Mouse (Mus musculus) heart, embryonic 12.5 days (tissue): ENCODE measurements around the gene Pfn3. TPM values are rescaled to one million over a fixed set of nuclear protein-coding genes. Genes with fewer than 3 reads are reported as not detected.
A peak's percentile ranks its signal among the peaks of the same experiment; 100 is the strongest.

Source experiments
- ATAC-seq: fragments of 200-750 bp; cut with Nextera tagmentation; 2 replicates; pipeline ENCODE4 v1.8.0; 2017; ENCODE audit warnings: moderate TSS enrichment, moderate library complexity; ENCODE audit not compliant: insufficient number of reproducible peaks, low FRiP score
- H3K27ac ChIP-seq: fragments of 300-500 bp; sonication (generic); 2 replicates; pipeline ENCODE4 v1.5.1; 2016; ENCODE audit warnings: mild to moderate bottlenecking, moderate library complexity; ENCODE audit not compliant: poor library complexity, severe bottlenecking
- H3K27me3 ChIP-seq: fragments of 300-500 bp; sonication (generic); replicated peaks from 2 replicates; pipeline ENCODE4 v1.6.1; 2016; ENCODE audit warnings: mild to moderate bottlenecking, moderate library complexity
- H3K36me3 ChIP-seq: fragments of 300-500 bp; sonication (generic); 2 replicates; pipeline ENCODE4 v1.6.1; 2016; ENCODE audit warnings: mild to moderate bottlenecking, moderate library complexity
- H3K4me1 ChIP-seq: fragments of 300-500 bp; sonication (generic); replicated peaks from 2 replicates; pipeline ENCODE4 v1.6.1; 2016; ENCODE audit warnings: mild to moderate bottlenecking
- H3K4me2 ChIP-seq: fragments of 300-500 bp; sonication (generic); 2 replicates; pipeline ENCODE4 v1.6.1; 2016; ENCODE audit warnings: mild to moderate bottlenecking, moderate library complexity
- H3K4me3 ChIP-seq: fragments of 300-500 bp; sonication (generic); 2 replicates; pipeline ENCODE4 v1.5.1; 2016; ENCODE audit warnings: mild to moderate bottlenecking
- H3K9ac ChIP-seq: fragments of 300-500 bp; sonication (generic); 2 replicates; pipeline ENCODE4 v1.6.1; 2016; ENCODE audit warnings: mild to moderate bottlenecking, moderate library complexity
- H3K9me3 ChIP-seq: fragments of 300-500 bp; sonication (generic); replicated peaks from 2 replicates; pipeline ENCODE4 v1.6.1; 2016; ENCODE audit warnings: mild to moderate bottlenecking, moderate library complexity
- WGBS: fragments of 180-500 bp; shearing (Covaris S2); methylation state at CpG from one replicate; pipeline ENCODE4 v1.1.7; 2016; 5-methylcytosine and 5-hydroxymethylcytosine counted together
- polyA plus RNA-seq: library from polyadenylated mRNA; unstranded; fragments of >200 nt; fragmentation: Nextera tagmentation; extraction: Ambion mirVana; gene quantifications from 2 replicates; pipeline ENCODE4 v1.2.1, GENCODE M21; 2016

The Pfn3 gene
- polyA plus RNA-seq, result not detected in 2 replicates

GRCm38 (mm10) chr13:55414743-55415380, at the start of gene Pfn3:
Gene Pfn3, minus strand, starts transcription at chr13:55415232.
- Histone ChIP-seq H3K27me3 (peaks cover 79% of the 10 kb centered on the region), H3K4me3 (peak within 1 kb of the TSS; percentile 32), H3K9me3 (no peaks in the 10 kb centered on the region), H3K4me1 (peaks cover 7% of the 10 kb centered on the region), H3K9ac (peak within 1 kb of the TSS; percentile 34; the same call in 1 of the 2 replicates), H3K36me3 (no peaks in the 10 kb centered on the region), H3K27ac (no peak within 1 kb of the TSS), H3K4me2 (peak within 1 kb of the TSS; percentile 63)
- ATAC-seq, result no peak
- 13% methylated on average over 41 of the region's 41 CpGs for WGBS

GRCm38 (mm10) chr13:55464027-55464884, 49.2 kb upstream of the Pfn3 start, which contains the start of gene Prr7:
Gene Prr7, plus strand, starts transcription at chr13:55464267.
- Histone ChIP-seq H3K9ac (peak within 1 kb of the TSS; percentile 76), H3K36me3 (peaks cover 30% of the 10 kb centered on the region), H3K27ac (no peak within 1 kb of the TSS), H3K27me3 (peaks cover 52% of the 10 kb centered on the region), H3K4me3 (peak within 1 kb of the TSS; percentile 60), H3K4me1 (peaks cover 16% of the 10 kb centered on the region), H3K4me2 (peak within 1 kb of the TSS; percentile 90), H3K9me3 (no peaks in the 10 kb centered on the region)
- under 1% methylated on average over 73 of the region's 84 CpGs for WGBS
- peak; percentile 58 for ATAC-seq

GRCm38 (mm10) chr13:55463399-55464026, 48.5 kb upstream of the Pfn3 start:
- WGBS, result 19% methylated on average over 14 of the region's 14 CpGs
- ATAC-seq, result no peak
- peak overlapping the region; percentile 60 for H3K4me3 ChIP-seq
- H3K9me3 ChIP-seq, result no peaks in the 10 kb centered on the region
- peaks cover 38% of the 10 kb centered on the region for H3K36me3 ChIP-seq
- peak overlapping the region; percentile 90 for H3K4me2 ChIP-seq
- H3K27ac ChIP-seq, result no peak overlapping the region
- peaks cover 46% of the 10 kb centered on the region for H3K27me3 ChIP-seq
- H3K4me1 ChIP-seq, result peaks cover 16% of the 10 kb centered on the region
- H3K9ac ChIP-seq, result peak overlapping the region; percentile 76

DNA sequence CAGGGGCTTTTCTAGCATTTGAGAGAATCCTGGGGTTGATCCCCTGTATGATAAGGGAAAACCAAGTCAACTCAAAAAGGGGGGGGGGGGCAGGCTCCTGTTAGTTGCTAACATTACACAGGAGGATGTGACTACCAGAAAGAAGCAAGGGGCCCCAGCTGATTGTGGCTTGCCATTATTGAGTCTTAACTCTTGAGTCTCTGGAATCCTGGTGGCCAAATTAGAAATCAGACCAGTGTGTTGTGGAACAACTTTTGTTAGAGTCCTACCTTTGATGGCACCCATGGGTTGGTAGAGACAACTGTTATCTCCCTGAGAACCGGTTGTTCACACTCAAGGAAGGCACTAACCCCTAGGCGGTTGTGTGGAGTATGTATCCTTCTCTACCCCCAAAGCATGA, 47.9 kb upstream of the Pfn3 start:
- H3K36me3 ChIP-seq, result peaks cover 43% of the 10 kb centered on the region
- no peaks in the 10 kb centered on the region for H3K9me3 ChIP-seq
- no peak overlapping the region for H3K4me2 ChIP-seq
- no peak for ATAC-seq
- 66% methylated on average over 2 of the region's 2 CpGs for WGBS
- H3K27me3 ChIP-seq, result peaks cover 41% of the 10 kb centered on the region
- peaks cover 16% of the 10 kb centered on the region for H3K4me1 ChIP-seq
- H3K27ac ChIP-seq, result no peak overlapping the region
- no peak overlapping the region for H3K4me3 ChIP-seq
- H3K9ac ChIP-seq, result no peak overlapping the region

DNA sequence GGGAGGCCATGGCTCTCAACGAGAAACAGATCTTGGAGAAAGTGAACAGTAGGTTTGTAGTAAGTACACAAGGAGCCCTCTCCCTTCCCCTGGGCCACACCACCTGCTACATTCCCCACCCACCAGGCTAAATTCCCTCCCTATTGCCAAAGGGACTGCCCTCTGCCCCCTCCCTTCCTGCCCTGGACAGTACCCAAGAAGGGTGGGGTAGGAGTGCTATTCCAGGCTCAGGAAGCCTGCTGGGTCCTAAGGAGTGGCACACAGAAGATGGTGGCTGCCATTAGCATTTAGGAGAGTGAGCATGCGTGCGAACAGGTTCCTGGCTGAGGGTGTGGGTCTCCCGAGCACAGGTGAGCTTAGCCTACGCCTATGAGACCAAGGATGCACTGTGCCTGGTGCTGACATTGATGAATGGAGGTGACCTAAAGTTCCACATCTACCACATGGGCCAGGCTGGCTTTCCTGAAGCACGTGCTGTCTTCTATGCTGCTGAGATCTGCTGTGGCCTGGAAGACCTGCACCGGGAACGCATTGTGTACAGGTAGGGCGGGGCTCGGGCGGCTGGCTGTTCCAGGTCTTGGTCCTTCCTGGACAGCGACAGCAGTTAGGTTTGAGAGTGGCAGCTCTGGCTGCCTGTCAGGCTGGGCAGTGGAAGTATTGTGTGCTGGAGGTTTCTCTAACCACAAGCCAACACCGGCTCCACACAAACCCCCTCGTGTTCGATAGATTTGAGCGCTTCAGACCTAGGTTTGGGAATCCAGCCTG, 36.9 kb upstream of the Pfn3 start:
- Histone ChIP-seq H3K9ac (no peak overlapping the region), H3K36me3 (peaks cover 70% of the 10 kb centered on the region), H3K4me2 (no peak overlapping the region), H3K4me1 (peaks cover 14% of the 10 kb centered on the region), H3K9me3 (no peaks in the 10 kb centered on the region), H3K4me3 (no peak overlapping the region), H3K27ac (no peak overlapping the region), H3K27me3 (no peaks in the 10 kb centered on the region)
- ATAC-seq, result no peak
- WGBS, result 94% methylated on average over 16 of the region's 16 CpGs

- no peak for ATAC-seq
- Histone ChIP-seq H3K9me3 (no peaks in the 10 kb centered on the region), H3K4me2 (no peak overlapping the region), H3K27me3 (no peaks in the 10 kb centered on the region), H3K27ac (no peak overlapping the region), H3K9ac (no peak overlapping the region), H3K4me3 (no peak overlapping the region), H3K4me1 (peaks cover 20% of the 10 kb centered on the region), H3K36me3 (peaks cover 65% of the 10 kb centered on the region)
- WGBS, result 90% methylated on average over 10 of the region's 10 CpGs
Observed at GRCm38 (mm10) chr13:55451296-55451695, 36.3 kb upstream of the Pfn3 start.

- Histone ChIP-seq H3K9ac (no peak overlapping the region), H3K27me3 (no peaks in the 10 kb centered on the region), H3K4me1 (peaks cover 26% of the 10 kb centered on the region), H3K4me2 (no peak overlapping the region), H3K4me3 (no peak overlapping the region), H3K9me3 (no peaks in the 10 kb centered on the region), H3K36me3 (peaks cover 59% of the 10 kb centered on the region), H3K27ac (no peak overlapping the region)
- WGBS, result 85% methylated on average over 11 of the region's 11 CpGs
- ATAC-seq, result no peak
Observed at GRCm38 (mm10) chr13:55450511-55450980, 35.5 kb upstream of the Pfn3 start.

- H3K4me1 ChIP-seq, result peaks cover 26% of the 10 kb centered on the region
- H3K4me2 ChIP-seq, result no peak overlapping the region
- H3K36me3 ChIP-seq, result peaks cover 54% of the 10 kb centered on the region
- WGBS, result 93% methylated on average over 17 of the region's 17 CpGs
- H3K9me3 ChIP-seq, result no peaks in the 10 kb centered on the region
- no peak overlapping the region for H3K4me3 ChIP-seq
- H3K27ac ChIP-seq, result no peak overlapping the region
- H3K9ac ChIP-seq, result no peak overlapping the region
- ATAC-seq, result no peak
- H3K27me3 ChIP-seq, result no peaks in the 10 kb centered on the region
Observed at GRCm38 (mm10) chr13:55449679-55450441, 34.8 kb upstream of the Pfn3 start.

DNA sequence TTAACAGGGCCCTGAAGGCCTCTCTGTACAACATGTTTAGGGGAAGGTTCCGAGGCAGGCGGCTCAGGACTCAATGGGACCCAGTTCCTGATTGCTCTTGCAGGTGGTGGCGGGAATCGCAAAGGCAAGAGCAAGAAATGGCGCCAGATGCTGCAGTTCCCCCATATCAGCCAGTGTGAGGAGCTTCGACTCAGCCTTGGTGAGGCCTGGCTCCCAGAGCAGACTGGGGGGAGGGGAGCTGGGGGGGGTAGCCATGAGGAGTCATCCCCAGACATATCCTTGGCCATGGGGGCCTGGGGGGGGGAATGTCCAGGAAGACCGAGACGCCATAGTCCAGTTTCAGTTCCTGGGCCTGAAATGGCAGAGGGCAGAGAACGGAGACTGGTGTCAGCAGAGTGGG, 34.2 kb upstream of the Pfn3 start:
- H3K36me3 ChIP-seq, result peaks cover 47% of the 10 kb centered on the region
- H3K4me3 ChIP-seq, result no peak overlapping the region
- no peak overlapping the region for H3K4me2 ChIP-seq
- WGBS, result 92% methylated on average over 9 of the region's 9 CpGs
- no peaks in the 10 kb centered on the region for H3K27me3 ChIP-seq
- no peak overlapping the region for H3K27ac ChIP-seq
- peaks cover 26% of the 10 kb centered on the region for H3K4me1 ChIP-seq
- no peak for ATAC-seq
- no peak overlapping the region for H3K9ac ChIP-seq
- no peaks in the 10 kb centered on the region for H3K9me3 ChIP-seq

GRCm38 (mm10) chr13:55448131-55448530, 33.1 kb upstream of the Pfn3 start:
- WGBS, result 89% methylated on average over 5 of the region's 5 CpGs
- Histone ChIP-seq H3K4me1 (peaks cover 31% of the 10 kb centered on the region), H3K9ac (no peak overlapping the region), H3K4me2 (no peak overlapping the region), H3K4me3 (no peak overlapping the region), H3K27me3 (no peaks in the 10 kb centered on the region), H3K36me3 (peaks cover 38% of the 10 kb centered on the region), H3K9me3 (no peaks in the 10 kb centered on the region), H3K27ac (no peak overlapping the region)
- ATAC-seq, result no peak
